Mouse (Mus musculus) adrenal gland, postnatal 4 days (tissue): ENCODE results near the gene Ropn1l. TPM values are rescaled to one million over a fixed set of nuclear protein-coding genes. Genes with fewer than 3 reads are reported as not detected.

ENCODE experiments used
- DNase-seq, 2 experiments: peaks; one replicate each; pipeline ENCODE4 v3.0.0; 2021 to 2022; ENCODE audit warnings: low spot score in 2 of 2, mixed read lengths in 2 of 2
- total RNA-seq, 2 experiments: library from RNA; stranded (reverse); gene quantifications; 2 replicates each; pipeline ENCODE4 v1.2.3; 2021

Gene Ropn1l
- total RNA-seq, 2 experiments from 2014 or later = 2.2 to 3.8 TPM

- no peak for DNase-seq
Measured at GRCm38 (mm10) chr15:31412436-31412835, 41.1 kb downstream of the Ropn1l start.

GRCm38 (mm10) chr15:31407490-31407889 is 46.0 kb downstream of the Ropn1l start:
- DNase-seq = no peak

DNA sequence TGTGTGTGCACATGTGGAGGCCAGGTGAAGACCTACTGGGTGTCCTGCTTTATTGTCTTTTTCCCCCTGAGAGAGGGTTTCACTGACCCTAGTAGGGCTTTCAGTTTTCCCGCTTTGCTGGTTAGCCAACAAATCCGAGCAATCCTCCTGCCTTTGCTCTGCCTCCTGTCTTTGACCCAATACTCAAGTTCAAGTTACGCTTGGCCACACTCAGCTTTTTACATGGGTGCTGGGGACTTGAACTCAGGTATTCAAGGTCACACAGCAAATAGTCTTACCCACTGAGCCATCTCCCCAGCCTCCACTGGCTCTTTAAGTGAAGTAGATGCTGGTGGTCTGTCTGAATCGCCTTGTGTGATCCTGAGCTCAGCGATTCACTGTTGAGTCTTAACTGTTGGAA is 46.7 kb downstream of the Ropn1l start:
- no peak for DNase-seq

DNA sequence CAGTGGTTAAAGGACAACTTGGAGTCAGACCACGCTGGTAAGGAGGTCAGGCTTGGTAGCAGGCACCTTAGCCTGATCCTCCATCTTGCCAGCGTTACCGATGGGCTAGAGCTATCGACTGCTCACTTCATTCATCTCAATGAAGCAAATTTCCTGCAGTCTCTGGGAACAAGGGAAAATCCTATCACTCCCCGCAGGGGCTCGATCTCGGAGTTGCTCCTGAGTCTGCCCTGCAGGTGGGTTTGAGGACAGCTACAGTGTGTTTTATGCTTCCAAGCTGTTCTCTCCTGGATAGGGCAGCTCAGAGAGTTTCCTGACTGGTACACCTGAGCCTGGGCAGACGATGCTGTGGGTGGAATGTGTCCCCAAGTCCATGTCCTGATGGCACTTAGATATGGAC is 49.2 kb downstream of the Ropn1l start:
- DNase-seq = no peak

DNA sequence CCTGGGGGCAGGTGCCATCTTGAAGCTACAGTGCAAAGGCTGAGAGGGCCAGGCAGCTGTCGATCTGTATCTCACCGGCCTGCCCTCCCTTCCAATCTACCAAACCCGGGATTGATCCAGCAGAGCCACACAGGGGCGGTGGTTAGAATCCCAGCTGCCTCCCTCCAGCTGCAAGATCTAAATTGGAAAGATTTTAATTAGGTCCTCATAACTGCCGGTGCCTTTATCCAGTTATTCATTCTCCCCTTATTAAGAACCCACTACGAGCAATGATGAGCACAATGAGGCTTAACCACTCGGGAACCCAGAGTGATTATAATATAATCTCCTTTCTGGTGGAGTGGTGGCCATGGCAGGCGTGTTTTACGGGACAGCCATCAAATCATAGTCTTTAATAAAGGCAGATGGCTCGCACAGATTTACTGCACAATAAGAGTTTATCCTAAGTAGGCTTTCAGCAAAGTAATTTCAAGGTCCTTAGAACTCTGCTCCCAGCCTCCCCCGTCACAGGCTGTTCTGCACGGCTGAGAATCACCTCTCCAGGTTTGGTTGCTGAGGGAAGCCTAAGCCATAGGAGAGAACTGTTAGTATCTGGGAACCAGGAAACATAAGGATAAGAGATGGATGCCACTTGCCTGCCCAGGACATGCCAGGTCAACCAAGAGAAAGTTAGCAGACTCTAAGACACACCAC is 51.2 kb downstream of the Ropn1l start:
- DNase-seq = no peak

DNA sequence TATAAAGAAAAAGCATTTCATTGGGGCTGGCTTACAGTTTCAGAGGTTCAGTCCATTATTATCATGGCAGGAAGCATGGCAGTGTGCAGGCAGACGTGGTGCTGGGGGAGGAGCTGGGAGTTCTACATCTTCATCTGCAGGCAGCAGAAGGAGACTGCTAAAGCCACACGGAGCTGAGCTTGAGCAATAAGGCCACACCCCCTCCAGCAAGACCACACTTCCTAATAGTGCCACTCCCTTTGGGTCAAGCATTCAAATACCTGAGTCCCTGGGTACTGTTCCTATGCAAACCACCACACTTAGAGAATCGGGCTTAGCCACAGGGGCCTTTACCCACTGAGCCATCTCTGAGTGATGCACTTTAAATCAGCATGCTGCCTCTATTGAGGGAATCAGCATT is 52.6 kb downstream of the Ropn1l start:
- DNase-seq = no peak

DNA sequence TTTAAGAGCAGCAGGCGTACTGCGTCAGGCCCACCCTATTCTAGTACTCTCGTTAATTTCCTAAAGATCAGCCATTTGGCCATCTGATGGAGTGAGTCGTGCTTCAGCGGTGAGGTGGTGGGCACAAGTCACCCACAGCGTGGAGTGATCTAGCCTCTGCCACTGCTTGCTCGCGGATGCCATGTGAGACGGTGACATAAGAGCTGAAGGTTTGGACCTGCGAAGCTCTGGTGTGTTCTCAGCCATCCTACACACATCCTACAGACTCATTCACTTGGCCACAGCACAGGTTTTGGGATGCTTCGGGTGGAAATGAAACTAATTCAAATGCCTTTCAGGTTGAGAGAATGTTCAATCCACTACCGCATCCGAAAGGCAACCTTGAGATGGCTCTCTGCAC is 54.8 kb downstream of the Ropn1l start:
- DNase-seq = no peak

GRCm38 (mm10) chr15:31397379-31397778 is 56.2 kb downstream of the Ropn1l start:
- DNase-seq = no peak

GRCm38 (mm10) chr15:31396755-31397154 is 56.8 kb downstream of the Ropn1l start:
- no peak for DNase-seq

GRCm38 (mm10) chr15:31395986-31396385 is 57.6 kb downstream of the Ropn1l start:
- DNase-seq = no peak

DNA sequence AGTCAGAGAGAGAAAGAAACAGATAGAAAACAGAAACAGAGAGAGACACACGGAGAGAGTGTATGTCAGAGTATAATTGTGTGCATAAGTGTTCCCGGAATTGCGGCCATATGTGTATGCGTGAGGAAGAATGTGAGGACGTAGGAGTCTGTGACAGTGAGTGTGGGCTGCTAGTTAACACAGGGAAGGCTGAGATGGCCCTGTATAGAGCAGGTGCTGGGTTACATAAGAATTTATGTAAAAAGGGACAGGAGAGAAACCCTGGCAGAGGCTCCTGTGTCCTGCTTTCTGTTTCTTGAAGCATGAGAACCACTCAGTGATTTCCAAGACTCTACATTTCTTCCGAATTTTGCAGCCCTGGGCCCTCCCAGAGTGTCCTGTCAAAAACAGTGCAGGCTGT is 60.1 kb downstream of the Ropn1l start:
- DNase-seq = no peak

DNA sequence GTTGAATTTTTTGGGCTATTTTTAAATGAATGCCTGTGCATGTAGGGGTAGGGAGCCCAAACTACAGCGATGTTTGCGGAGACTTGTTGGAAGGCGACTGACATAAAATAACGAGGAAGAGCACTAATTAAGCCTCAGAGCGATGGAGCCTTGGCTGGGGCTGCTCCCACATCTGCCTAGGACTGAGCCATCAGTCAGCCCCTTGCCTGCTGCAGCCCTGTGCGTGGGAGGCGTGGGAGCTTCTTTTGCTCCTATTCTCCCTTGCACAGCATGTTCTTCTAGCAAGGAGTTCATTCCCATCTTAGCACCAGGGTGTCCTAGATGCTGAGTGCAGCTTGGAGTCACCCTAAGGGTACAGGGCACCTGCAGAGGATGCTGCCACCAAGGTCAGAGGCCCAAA is 60.8 kb downstream of the Ropn1l start:
- no peak for DNase-seq

- DNase-seq = no peak
Measured at GRCm38 (mm10) chr15:31392135-31392534, 61.4 kb downstream of the Ropn1l start.

Other genes starting within 250 kb of the Ropn1l start
- 10 to 100 TPM; 83.2 to 87.9 TPM for gene Dap, start 229.4 kb downstream of the Ropn1l start, total RNA-seq
- gene Ankrd33b, start 86.0 kb downstream of the Ropn1l start, total RNA-seq = 1 to 10 TPM; 2.1 to 5.5 TPM
- 100 to 1,000 TPM; 114 to 120 TPM for gene March6, start 77.3 kb upstream of the Ropn1l start, total RNA-seq
- gene Cmbl, start 111.7 kb upstream of the Ropn1l start, total RNA-seq = 100 to 1,000 TPM; 103 to 106 TPM
- gene Cct5, start 148.1 kb upstream of the Ropn1l start, total RNA-seq = 100 to 1,000 TPM; 310 to 330 TPM
- gene Fam173b, start 148.1 kb upstream of the Ropn1l start, total RNA-seq = 10 to 100 TPM; 17.1 to 17.4 TPM